In the genomic region with DNA sequence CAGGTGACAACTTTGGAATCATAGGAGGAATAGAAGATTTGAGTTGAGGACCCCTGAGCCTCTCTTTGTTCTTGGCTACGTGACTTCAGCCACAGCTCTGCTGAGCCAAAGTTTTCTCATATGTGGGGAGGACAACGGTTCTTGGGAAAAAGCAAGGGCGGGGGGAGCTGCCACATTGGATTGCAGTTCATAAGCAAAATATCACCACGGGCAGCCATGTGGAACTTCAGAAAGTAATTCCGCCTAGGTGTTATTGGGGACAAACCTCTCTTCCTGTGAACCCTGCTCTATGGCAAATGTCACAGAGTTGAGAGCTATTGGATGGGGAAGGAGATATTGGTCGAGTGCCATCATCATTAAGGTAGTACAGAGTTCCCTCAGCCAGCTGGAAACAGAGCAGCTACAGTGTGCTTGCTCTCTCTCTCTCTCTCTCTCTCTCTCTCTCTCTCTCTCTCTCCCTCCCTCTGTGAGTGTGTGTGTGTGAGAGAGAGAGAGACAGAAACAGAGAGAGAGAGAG, we compare ENCODE assay signal across 20 mouse cellular contexts. TPM values are rescaled to one million over a fixed set of nuclear protein-coding genes. Genes with fewer than 3 reads are reported as not detected.
DNase-seq lines count a peak whose midpoint lies in the region; ATAC-seq and TF ChIP-seq lines count a peak whose summit lies in the region.
"Had no signal": no experiment of that assay in that cellular context is flagged by ENCODE, and none has a peak within 500 bp of the region (broad histone marks: within the 10 kb centered on the region; RNA-seq: fewer than 3 reads in every experiment).

No protein-coding gene starts in this region.

- no peak overlapping the region for H3K27ac ChIP-seq in heart, embryonic 11.5 days (ENCODE audit: low read depth, low read length)
- H3K27ac ChIP-seq in lung, embryonic 14.5 days (ENCODE audit: low read depth): no peak overlapping the region
- H3K27ac ChIP-seq: limb, embryonic 12.5 days; midbrain, embryonic 12.5 days; neural tube, embryonic 15.5 days had no signal

- H3K4me1 ChIP-seq in heart, embryonic 11.5 days (ENCODE audit: control insufficient read depth, insufficient read depth, low read length): peaks cover 5% of the 10 kb centered on the region
- peaks cover 5% of the 10 kb centered on the region; the same call in 1 of the 2 replicates for H3K4me1 ChIP-seq in lung, embryonic 14.5 days (ENCODE audit: insufficient read depth)
- H3K4me1 ChIP-seq: midbrain, embryonic 12.5 days had no signal

- no peaks in the 10 kb centered on the region for H3K27me3 ChIP-seq in heart, embryonic 11.5 days (ENCODE audit: control insufficient read depth, insufficient read depth, low read length)
- H3K27me3 ChIP-seq in lung, embryonic 14.5 days (ENCODE audit: insufficient read depth, low read length): no peaks in the 10 kb centered on the region
- H3K27me3 ChIP-seq: limb, embryonic 12.5 days; midbrain, embryonic 12.5 days; neural tube, embryonic 15.5 days had no signal

- ATAC-seq in heart, embryonic 11.5 days (replicated peaks; ENCODE audit: insufficient number of reproducible peaks, low FRiP score, low TSS enrichment): no peak
- ATAC-seq in lung, embryonic 14.5 days (ENCODE audit: insufficient read depth): peak; percentile 15; the same call in 1 of the 2 replicates

- TF ChIP-seq CTCF in lung, embryonic 14.5 days (IDR thresholded peaks at IDR 0.05; ENCODE audit: low read depth): no peak

- DNase-seq in heart, adult 9 months (ENCODE audit: low spot score in 2 of 2): no peak
- peak; percentile 62 for DNase-seq in kidney, adult 9 months
- no peak for DNase-seq in kidney, postnatal 10 days
- no peak for DNase-seq in lung, embryonic 14.5 days
- no peak for DNase-seq in lung, postnatal 25 days (ENCODE audit: low spot score)
- no peak for DNase-seq in B cell, adult 2 months
- DNase-seq: adrenal gland, postnatal 36 days; cerebellum, adult 11 months; cerebellum, postnatal 10 days; gastrocnemius, postnatal 36 days; kidney, adult 11 months; lung, adult 18-20 months; lung, postnatal 14 days; right cerebral cortex, adult 18-20 months; right cerebral cortex, postnatal 4 days; thymus, postnatal 14 days had no signal

- 82% methylated on average over 6 of the region's 6 CpGs for WGBS in heart, embryonic 11.5 days (ENCODE audit: insufficient replicate concordance)
- 71% methylated on average over 6 of the region's 6 CpGs for WGBS in lung, embryonic 14.5 days

- H3K4me3 ChIP-seq in heart, embryonic 11.5 days (ENCODE audit: low read depth, low read length): no peak overlapping the region
- no peak overlapping the region for H3K4me3 ChIP-seq in lung, embryonic 14.5 days (ENCODE audit: low read depth, low read length)
- H3K4me3 ChIP-seq: limb, embryonic 12.5 days; midbrain, embryonic 12.5 days; neural tube, embryonic 15.5 days had no signal

- no peaks in the 10 kb centered on the region for H3K36me3 ChIP-seq in heart, embryonic 11.5 days (ENCODE audit: control insufficient read depth, insufficient read depth, low read length)
- no peaks in the 10 kb centered on the region for H3K36me3 ChIP-seq in lung, embryonic 14.5 days (ENCODE audit: insufficient read depth)
- H3K36me3 ChIP-seq: limb, embryonic 12.5 days; midbrain, embryonic 12.5 days; neural tube, embryonic 15.5 days had no signal

- no peaks in the 10 kb centered on the region for H3K9me3 ChIP-seq in heart, embryonic 11.5 days (replicated peaks; ENCODE audit: control insufficient read depth, low read length)
- H3K9me3 ChIP-seq in lung, embryonic 14.5 days (ENCODE audit: low read depth, low read length): no peaks in the 10 kb centered on the region
- H3K9me3 ChIP-seq: limb, embryonic 12.5 days; midbrain, embryonic 12.5 days; neural tube, embryonic 15.5 days had no signal

- H3K9ac ChIP-seq in heart, embryonic 11.5 days (ENCODE audit: low read depth, low read length): 0 out of 2 replicates have a peak overlapping the region, but pooled peaks have one; percentile 16
- H3K9ac ChIP-seq in lung, embryonic 14.5 days: no peak overlapping the region
- H3K9ac ChIP-seq: limb, embryonic 12.5 days; midbrain, embryonic 12.5 days; neural tube, embryonic 15.5 days had no signal

- H3K4me2 ChIP-seq in heart, embryonic 11.5 days: no peak overlapping the region
- H3K4me2 ChIP-seq in lung, embryonic 14.5 days: no peak overlapping the region
- H3K4me2 ChIP-seq: limb, embryonic 12.5 days; midbrain, embryonic 12.5 days; neural tube, embryonic 15.5 days had no signal

RNA-seq across cellular contexts. Expression of a gene that starts 20.0 kb away (rescaled TPM):
- polyA plus RNA-seq in heart, embryonic 11.5 days (2014; fragmentation: Nextera tagmentation; extraction: Ambion mirVana): 42.4 and 44.6 TPM in 2 replicates
- polyA plus RNA-seq in lung, embryonic 14.5 days (2014; fragmentation: Nextera tagmentation; extraction: Ambion mirVana): 30.1 and 35.1 TPM in 2 replicates
